Mouse (Mus musculus): Measurements from ENCODE around the gene Rps8. TPM values are rescaled to one million over a fixed set of nuclear protein-coding genes. Genes with fewer than 3 reads are reported as not detected.
A peak's percentile ranks its signal among the peaks of the same experiment; 100 is the strongest.

Gene Rps8
- polyA plus RNA-seq, 1 experiment: 3,482 TPM

GRCm38 (mm10) chr4:117161183-117161582 lies 5.1 kb upstream of the Rps8 start:
- no peak overlapping the region for H3ac ChIP-seq (ENCODE audit: control insufficient read depth, insufficient read length, low read depth)
- H3K27me3 ChIP-seq (ENCODE audit: control insufficient read depth, insufficient read depth, insufficient read length): no peaks in the 10 kb centered on the region
- H3K79me3 ChIP-seq (ENCODE audit: low read depth): no peaks in the 10 kb centered on the region
- H3K4me3 ChIP-seq (ENCODE audit: insufficient read depth, poor library complexity, severe bottlenecking): no peak overlapping the region
- peaks cover 78% of the 10 kb centered on the region for H3K36me3 ChIP-seq (ENCODE audit: control insufficient read depth, insufficient read depth)
- H3K79me2 ChIP-seq (ENCODE audit: control insufficient read depth, insufficient read depth): no peaks in the 10 kb centered on the region
- no peak for TF ChIP-seq MYOD1 (IDR thresholded peaks at IDR 0.05; ENCODE audit: control insufficient read depth, insufficient read length, low read depth)
- TF ChIP-seq FOSL1 (IDR thresholded peaks at IDR 0.05; ENCODE audit: insufficient read depth, low read length, poor library complexity, severe bottlenecking): no peak
- no peak for TF ChIP-seq MAX (IDR thresholded peaks at IDR 0.05)
- TF ChIP-seq MYOG (IDR thresholded peaks at IDR 0.05; ENCODE audit: control insufficient read depth, extremely low read depth, insufficient read length): no peak
- no peak for TF ChIP-seq USF1 (IDR thresholded peaks at IDR 0.05; ENCODE audit: low read depth)
- no peak for TF ChIP-seq CTCF (IDR thresholded peaks at IDR 0.05; ENCODE audit: control insufficient read depth, insufficient read depth, insufficient read length)
- TF ChIP-seq CEBPB (IDR thresholded peaks at IDR 0.05; ENCODE audit: low read depth): no peak

GRCm38 (mm10) chr4:117159666-117160065 lies 3.6 kb upstream of the Rps8 start:
- TF ChIP-seq MYOD1 (IDR thresholded peaks at IDR 0.05; ENCODE audit: control insufficient read depth, insufficient read length, low read depth) (no peak), MYOG (IDR thresholded peaks at IDR 0.05; ENCODE audit: control insufficient read depth, extremely low read depth, insufficient read length) (no peak), MAX (IDR thresholded peaks at IDR 0.05) (no peak)
- H3K36me3 ChIP-seq (ENCODE audit: control insufficient read depth, insufficient read depth): peaks cover 72% of the 10 kb centered on the region
- H3K79me3 ChIP-seq (ENCODE audit: low read depth): peaks cover 11% of the 10 kb centered on the region
- no peak overlapping the region for H3K4me3 ChIP-seq (ENCODE audit: insufficient read depth, poor library complexity, severe bottlenecking)
- H3K27me3 ChIP-seq (ENCODE audit: control insufficient read depth, insufficient read depth, insufficient read length): no peaks in the 10 kb centered on the region
- H3ac ChIP-seq (ENCODE audit: control insufficient read depth, insufficient read length, low read depth): no peak overlapping the region
- H3K79me2 ChIP-seq (ENCODE audit: control insufficient read depth, insufficient read depth): peaks cover 14% of the 10 kb centered on the region

GRCm38 (mm10) chr4:117156372-117156771 lies 329 bp upstream of the Rps8 start:
- no peak for TF ChIP-seq MAX (IDR thresholded peaks at IDR 0.05)
- no peak for TF ChIP-seq MYOD1 (IDR thresholded peaks at IDR 0.05; ENCODE audit: control insufficient read depth, insufficient read length, low read depth)
- TF ChIP-seq CTCF (IDR thresholded peaks at IDR 0.05; ENCODE audit: control insufficient read depth, insufficient read depth, insufficient read length): no peak
- no peak for TF ChIP-seq USF1 (IDR thresholded peaks at IDR 0.05; ENCODE audit: low read depth)
- TF ChIP-seq FOSL1 (IDR thresholded peaks at IDR 0.05; ENCODE audit: insufficient read depth, low read length, poor library complexity, severe bottlenecking): no peak
- TF ChIP-seq CEBPB (IDR thresholded peaks at IDR 0.05; ENCODE audit: low read depth): no peak
- TF ChIP-seq MYOG (IDR thresholded peaks at IDR 0.05; ENCODE audit: control insufficient read depth, extremely low read depth, insufficient read length): no peak
- H3K27me3 ChIP-seq (ENCODE audit: control insufficient read depth, insufficient read depth, insufficient read length): no peaks in the 10 kb centered on the region
- peak overlapping the region; percentile 95 for H3K4me3 ChIP-seq (ENCODE audit: insufficient read depth, poor library complexity, severe bottlenecking)
- peaks cover 42% of the 10 kb centered on the region for H3K79me3 ChIP-seq (ENCODE audit: low read depth)
- H3K79me2 ChIP-seq (ENCODE audit: control insufficient read depth, insufficient read depth): peaks cover 47% of the 10 kb centered on the region
- H3K36me3 ChIP-seq (ENCODE audit: control insufficient read depth, insufficient read depth): peaks cover 72% of the 10 kb centered on the region
- no peak overlapping the region for H3ac ChIP-seq (ENCODE audit: control insufficient read depth, insufficient read length, low read depth)

- Histone ChIP-seq H3ac (ENCODE audit: control insufficient read depth, insufficient read length, low read depth) (peak overlapping the region; percentile 82), H3K36me3 (ENCODE audit: control insufficient read depth, insufficient read depth) (peaks cover 72% of the 10 kb centered on the region), H3K4me3 (ENCODE audit: insufficient read depth, poor library complexity, severe bottlenecking) (peak overlapping the region; percentile 95), H3K79me2 (ENCODE audit: control insufficient read depth, insufficient read depth) (peaks cover 50% of the 10 kb centered on the region), H3K79me3 (ENCODE audit: low read depth) (peaks cover 42% of the 10 kb centered on the region), H3K27me3 (ENCODE audit: control insufficient read depth, insufficient read depth, insufficient read length) (no peaks in the 10 kb centered on the region)
- no peak for TF ChIP-seq MYOD1 (IDR thresholded peaks at IDR 0.05; ENCODE audit: control insufficient read depth, insufficient read length, low read depth)
- no peak for TF ChIP-seq MYOG (IDR thresholded peaks at IDR 0.05; ENCODE audit: control insufficient read depth, extremely low read depth, insufficient read length)
- TF ChIP-seq USF1 (IDR thresholded peaks at IDR 0.05; ENCODE audit: low read depth): no peak
- TF ChIP-seq CTCF (IDR thresholded peaks at IDR 0.05; ENCODE audit: control insufficient read depth, insufficient read depth, insufficient read length): no peak
- no peak for TF ChIP-seq FOSL1 (IDR thresholded peaks at IDR 0.05; ENCODE audit: insufficient read depth, low read length, poor library complexity, severe bottlenecking)
- no peak for TF ChIP-seq CEBPB (IDR thresholded peaks at IDR 0.05; ENCODE audit: low read depth)
- no peak for TF ChIP-seq MAX (IDR thresholded peaks at IDR 0.05)
Observed at GRCm38 (mm10) chr4:117155020-117155791, 837 bp downstream of the Rps8 start.

GRCm38 (mm10) chr4:117152714-117153113 lies 3.3 kb downstream of the Rps8 start:
- H3K36me3 ChIP-seq (ENCODE audit: control insufficient read depth, insufficient read depth): peaks cover 62% of the 10 kb centered on the region
- H3K79me3 ChIP-seq (ENCODE audit: low read depth): peaks cover 42% of the 10 kb centered on the region
- H3K79me2 ChIP-seq (ENCODE audit: control insufficient read depth, insufficient read depth): peaks cover 50% of the 10 kb centered on the region
- H3K4me3 ChIP-seq (ENCODE audit: insufficient read depth, poor library complexity, severe bottlenecking): no peak overlapping the region
- TF ChIP-seq FOSL1 (IDR thresholded peaks at IDR 0.05; ENCODE audit: insufficient read depth, low read length, poor library complexity, severe bottlenecking) (no peak), MAX (IDR thresholded peaks at IDR 0.05) (no peak), MYOG (IDR thresholded peaks at IDR 0.05; ENCODE audit: control insufficient read depth, extremely low read depth, insufficient read length) (no peak), MYOD1 (IDR thresholded peaks at IDR 0.05; ENCODE audit: control insufficient read depth, insufficient read length, low read depth) (no peak), CTCF (IDR thresholded peaks at IDR 0.05; ENCODE audit: control insufficient read depth, insufficient read depth, insufficient read length) (no peak), CEBPB (IDR thresholded peaks at IDR 0.05; ENCODE audit: low read depth) (no peak), USF1 (IDR thresholded peaks at IDR 0.05; ENCODE audit: low read depth) (no peak)
- no peaks in the 10 kb centered on the region for H3K27me3 ChIP-seq (ENCODE audit: control insufficient read depth, insufficient read depth, insufficient read length)
- H3ac ChIP-seq (ENCODE audit: control insufficient read depth, insufficient read length, low read depth): no peak overlapping the region

Data from C2C12 (cell line).